Mouse (Mus musculus) left cerebral cortex, adult 8-10 months (tissue): ENCODE results near the gene Fbln5. TPM values are rescaled to one million over a fixed set of nuclear protein-coding genes. Genes with fewer than 3 reads are reported as not detected.

ENCODE experiments used
- DNase-seq, 2 experiments: peaks; one replicate each; pipeline ENCODE4 v3.0.0; 2022; ENCODE audit warnings: low spot score in 2 of 2
- total RNA-seq, 4 experiments: library from RNA; stranded (reverse); gene quantifications; 2 replicates each; pipeline ENCODE4 v1.2.4; 2022

Fbln5 gene
- total RNA-seq, 4 experiments from 2014 or later: 6.9 to 10.3 (median 7.9) TPM

GRCm38 (mm10) chr12:101810515-101810914 is 8.3 kb downstream of the Fbln5 start:
- DNase-seq: no peak

- no peak for DNase-seq
Observed at GRCm38 (mm10) chr12:101807400-101807799, 11.5 kb downstream of the Fbln5 start.

DNA sequence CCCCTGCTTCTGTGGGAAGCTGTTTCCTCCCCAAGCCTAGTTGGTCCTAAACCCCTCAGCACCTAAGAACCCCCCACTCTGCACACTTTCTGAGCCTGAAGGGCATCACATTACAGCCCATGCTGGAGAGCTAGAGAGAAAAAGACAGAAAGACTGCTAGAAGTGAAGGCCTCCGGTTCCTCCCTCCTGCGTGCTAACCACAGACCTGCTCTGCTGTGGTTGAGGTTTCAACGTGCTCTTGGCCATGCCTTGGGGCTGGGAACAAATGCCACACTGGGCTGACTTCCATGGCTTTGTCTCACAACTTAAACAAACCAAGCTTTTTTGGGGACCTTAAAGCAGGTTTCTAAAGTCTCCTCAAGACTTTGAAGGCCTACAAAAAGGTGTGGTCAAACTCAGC is 16.4 kb downstream of the Fbln5 start:
- DNase-seq: no peak

DNA sequence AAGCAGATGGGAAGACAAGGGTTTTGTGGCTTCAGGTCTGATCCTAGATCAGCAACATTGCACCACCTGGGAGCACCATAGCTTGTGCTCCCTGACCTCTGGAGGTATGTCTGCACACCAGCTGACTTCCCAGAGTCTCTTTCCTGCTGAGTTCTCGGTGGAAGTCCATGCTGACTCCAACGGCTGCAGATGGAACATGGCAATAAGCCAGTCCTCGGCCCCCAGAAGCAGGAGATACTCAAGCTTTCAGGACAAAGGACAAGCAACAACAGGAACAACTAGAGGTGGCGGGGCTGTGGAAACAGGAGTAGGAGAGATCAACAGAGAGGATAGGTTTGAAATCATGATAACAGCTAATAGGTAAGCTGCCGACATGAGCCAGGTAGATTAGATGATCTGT is 17.1 kb downstream of the Fbln5 start:
- DNase-seq: no peak

- no peak for DNase-seq
Observed at GRCm38 (mm10) chr12:101801051-101801450, 17.8 kb downstream of the Fbln5 start.

DNA sequence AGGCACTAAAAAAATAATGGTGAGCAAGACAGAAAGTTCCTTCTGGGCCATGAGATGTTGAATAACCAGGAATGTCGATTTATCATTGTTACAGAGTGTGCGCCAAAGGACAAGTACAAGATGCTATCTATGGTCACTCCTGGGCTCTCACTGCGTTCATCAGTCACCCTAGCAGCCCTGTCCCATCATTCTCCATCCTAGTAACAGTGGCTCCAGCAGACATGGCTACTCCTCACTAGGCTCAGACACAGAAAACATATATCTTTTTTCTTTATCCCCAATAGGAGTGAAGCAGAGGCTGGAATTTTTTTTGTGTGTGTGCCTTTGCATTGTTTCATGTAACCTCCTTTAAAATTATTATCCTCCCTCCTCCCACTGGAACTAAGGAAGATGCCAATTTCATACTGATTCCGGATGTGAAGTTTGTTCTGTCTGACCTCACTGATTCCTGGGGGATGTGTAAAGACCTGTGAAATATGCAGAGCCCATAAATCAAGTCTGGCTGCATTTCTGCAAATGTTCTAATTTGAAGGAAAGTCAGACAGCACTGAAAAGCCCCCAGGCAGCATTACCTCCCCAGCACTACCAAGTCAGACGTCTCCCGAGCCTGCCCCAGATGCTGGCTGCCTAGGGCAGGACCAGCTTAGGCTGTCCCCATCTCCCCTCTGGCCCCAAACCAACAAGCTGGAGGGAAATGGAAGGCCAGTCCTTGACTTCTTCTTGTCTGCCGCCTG is 20.5 kb downstream of the Fbln5 start:
- DNase-seq: no peak

- no peak for DNase-seq
Observed at GRCm38 (mm10) chr12:101794458-101794857, 24.4 kb downstream of the Fbln5 start.

DNA sequence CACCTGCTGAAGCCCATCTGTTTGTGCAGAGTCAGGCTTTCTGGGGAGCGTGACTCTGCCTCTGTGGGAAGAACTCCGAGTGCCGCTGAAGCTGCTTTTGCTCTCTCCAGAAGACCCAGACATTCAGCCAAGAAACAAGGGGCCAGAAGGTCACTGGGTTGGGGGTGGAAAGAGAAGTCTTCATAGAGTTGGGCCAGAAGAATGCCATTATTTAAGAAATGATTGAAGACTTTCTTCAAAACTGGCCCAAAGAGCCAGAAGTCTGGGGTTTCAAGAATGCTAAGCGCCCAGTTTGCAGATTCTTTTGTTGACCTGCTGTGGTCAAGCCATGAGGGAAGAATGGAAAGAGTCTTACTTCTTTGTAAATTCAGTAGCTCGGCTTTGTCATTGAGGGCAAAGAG is 25.6 kb downstream of the Fbln5 start:
- no peak for DNase-seq

- no peak for DNase-seq
Observed at GRCm38 (mm10) chr12:101792684-101793083, 26.2 kb downstream of the Fbln5 start.

GRCm38 (mm10) chr12:101789767-101790166 is 29.1 kb downstream of the Fbln5 start:
- DNase-seq: no peak

DNA sequence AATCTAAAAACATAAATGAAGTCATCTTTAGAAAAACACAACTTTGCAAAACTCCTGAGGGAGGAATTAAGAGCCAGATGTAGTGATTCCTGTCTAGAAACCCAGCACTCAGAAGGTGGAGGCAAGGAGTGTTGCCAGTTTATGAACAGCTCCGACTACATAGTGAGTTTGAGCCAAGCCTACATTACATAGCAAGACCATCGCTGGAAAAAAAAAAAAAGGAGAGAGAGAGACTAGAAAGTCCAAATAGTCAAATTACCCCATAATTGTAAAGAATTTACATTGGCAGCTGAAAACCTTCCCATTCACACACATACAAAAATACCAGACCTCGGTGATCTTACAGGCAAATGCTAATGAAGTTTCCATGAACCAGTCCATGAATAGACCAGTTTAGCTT is 29.6 kb downstream of the Fbln5 start:
- DNase-seq: no peak

DNA sequence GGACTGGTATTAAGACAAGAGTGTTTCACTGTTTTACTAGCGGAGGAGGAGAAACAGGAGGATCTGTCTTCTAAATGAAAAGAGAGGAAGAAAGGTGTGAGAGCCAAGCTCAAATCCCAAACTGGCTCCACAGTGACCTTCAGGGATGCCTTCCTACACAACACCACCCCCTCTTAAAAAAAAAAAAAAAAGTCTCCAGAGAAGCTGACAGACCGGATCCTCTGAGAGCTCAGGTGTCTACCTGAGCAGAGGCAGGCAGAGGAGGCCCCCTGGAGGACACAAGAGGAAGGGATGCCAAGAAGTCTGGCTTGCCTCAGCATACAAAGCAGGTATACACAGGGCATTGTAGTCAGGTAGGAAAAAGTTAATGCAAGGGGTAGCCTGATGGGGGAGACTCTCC is 36.1 kb downstream of the Fbln5 start:
- no peak for DNase-seq

DNA sequence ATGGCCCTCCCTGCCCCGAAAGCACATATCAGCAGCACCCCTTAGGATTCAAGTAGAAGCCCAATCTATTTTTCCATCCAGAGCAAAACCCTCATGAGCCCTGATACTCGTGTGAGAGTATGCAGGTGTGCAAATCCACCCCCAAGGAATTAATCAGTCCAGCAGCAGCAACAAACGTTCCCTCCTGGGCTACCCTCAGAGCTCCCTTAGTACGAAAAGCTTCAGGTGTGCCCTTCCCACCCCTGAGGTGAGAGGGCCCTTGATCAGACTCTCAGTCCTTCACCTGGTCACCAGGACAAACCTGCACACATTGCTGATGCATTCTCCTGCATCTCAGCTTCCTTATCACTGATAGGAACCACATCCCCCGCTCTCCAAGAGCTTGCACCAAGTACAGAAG is 37.9 kb downstream of the Fbln5 start:
- DNase-seq: no peak

- DNase-seq: no peak
Observed at GRCm38 (mm10) chr12:101777613-101778325, 41.1 kb downstream of the Fbln5 start.

DNA sequence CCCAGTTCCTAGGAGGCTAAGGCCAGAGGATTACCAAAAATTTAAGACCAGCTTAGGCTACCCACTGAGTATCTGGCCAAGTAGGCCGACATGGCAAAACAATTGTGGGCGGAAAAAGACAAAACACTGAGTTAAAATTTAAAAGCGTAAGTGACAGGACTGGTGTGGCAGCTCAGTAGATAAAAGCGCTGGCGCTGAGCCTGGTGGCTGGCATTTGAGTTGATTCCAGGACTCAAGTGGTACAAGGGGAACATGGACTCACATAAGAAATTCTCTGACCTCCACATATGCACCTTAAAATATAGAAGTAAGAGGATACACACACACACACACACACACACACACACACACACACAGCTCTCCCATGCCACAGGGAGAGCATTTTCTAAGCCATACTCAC is 42.5 kb downstream of the Fbln5 start:
- DNase-seq: no peak

DNA sequence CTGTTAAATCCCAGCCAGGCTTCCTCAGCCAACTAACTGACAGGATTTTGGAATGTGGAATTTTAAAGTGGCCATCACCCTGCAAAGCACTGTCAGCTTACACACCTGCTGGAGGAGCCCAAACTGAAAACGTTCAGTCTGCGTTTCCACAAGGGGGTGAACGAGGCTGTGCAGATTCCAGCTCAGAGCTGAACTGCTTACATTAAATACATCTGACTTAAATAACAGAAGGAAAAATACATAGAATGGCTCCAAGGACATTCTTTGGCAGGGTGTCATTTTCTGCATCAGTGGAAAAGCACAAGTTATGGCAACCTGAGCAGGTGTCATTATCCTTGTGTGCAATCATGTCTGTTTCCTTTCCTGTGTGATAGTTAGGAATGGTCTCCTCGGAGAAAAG is 44.7 kb downstream of the Fbln5 start:
- DNase-seq: no peak

GRCm38 (mm10) chr12:101772962-101773361 is 45.9 kb downstream of the Fbln5 start:
- no peak for DNase-seq

GRCm38 (mm10) chr12:101770283-101771015 is 48.4 kb downstream of the Fbln5 start:
- no peak for DNase-seq

DNA sequence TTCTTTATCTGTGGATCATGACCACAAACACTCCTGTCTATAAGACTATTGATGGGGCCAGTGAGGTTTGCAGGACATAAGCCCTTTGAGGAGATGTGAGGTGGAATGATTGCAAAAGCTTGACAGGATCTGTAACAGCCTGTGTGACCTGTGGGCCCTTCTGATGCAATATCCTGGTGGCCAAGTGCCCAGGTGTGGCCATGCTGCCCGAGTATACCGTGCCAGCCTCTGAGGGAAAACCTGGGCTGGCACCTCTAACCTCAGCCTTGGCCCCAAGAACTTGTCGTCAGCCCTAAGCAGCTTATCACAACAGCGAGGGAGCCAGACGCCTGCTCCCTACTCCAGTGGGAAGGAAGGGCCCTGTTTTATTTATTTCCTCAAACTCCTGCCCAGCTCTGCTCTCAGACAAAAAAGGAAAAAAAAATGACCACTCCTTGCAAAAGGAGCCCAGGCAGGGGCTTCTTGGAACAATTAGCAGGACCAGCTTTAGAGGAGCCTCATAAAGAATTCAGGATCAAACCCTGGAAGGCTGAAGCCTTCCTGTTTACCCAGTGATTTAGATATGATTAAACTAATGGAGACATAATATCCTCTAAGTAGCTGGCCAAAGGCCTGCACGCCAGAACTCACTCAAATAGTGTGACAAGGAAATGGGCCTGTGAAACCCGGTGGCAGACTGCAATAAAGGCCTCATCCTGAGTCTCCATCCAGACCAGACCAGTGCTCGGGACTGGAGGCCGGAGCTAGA is 51.4 kb downstream of the Fbln5 start:
- no peak for DNase-seq

- no peak for DNase-seq
Observed at GRCm38 (mm10) chr12:101766228-101766852, 52.5 kb downstream of the Fbln5 start.

DNA sequence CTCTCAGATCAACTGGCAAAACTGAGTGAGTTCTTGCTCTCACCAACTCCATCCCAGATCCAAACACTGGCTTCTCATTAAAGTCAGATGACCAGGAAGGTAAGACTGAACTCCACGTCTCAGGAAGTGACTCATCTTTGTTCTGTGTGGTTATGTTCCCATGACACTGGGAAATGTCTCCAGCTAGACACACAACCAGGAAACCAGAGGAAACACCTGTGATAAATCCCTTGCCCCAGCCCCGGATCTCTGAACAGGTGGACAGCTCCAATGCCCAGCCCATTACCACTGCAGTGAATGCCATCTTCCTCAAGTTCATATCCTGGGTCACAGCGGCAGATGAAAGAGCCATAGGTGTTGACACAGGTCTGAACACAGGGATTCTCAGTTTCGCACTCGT is 54.0 kb downstream of the Fbln5 start:
- DNase-seq: no peak
